Mouse (Mus musculus) erythroblast, embryonic 14.5 days (primary cell): ENCODE measurements around the gene Ncoa6. TPM values are rescaled to one million over a fixed set of nuclear protein-coding genes. Genes with fewer than 3 reads are reported as not detected.

Experiments used
- H3K27me3 ChIP-seq: 2 replicates; pipeline ENCODE4 v1.6.1; 2012; ENCODE audit warnings: inconsistent platforms; ENCODE audit not compliant: control insufficient read depth
- H3K36me3 ChIP-seq: 2 replicates; pipeline ENCODE4 v1.6.1; 2012; ENCODE audit warnings: mild to moderate bottlenecking, inconsistent platforms; ENCODE audit not compliant: control insufficient read depth
- H3K4me1 ChIP-seq: 2 replicates; pipeline ENCODE4 v1.6.1; 2012; ENCODE audit warnings: inconsistent platforms; ENCODE audit not compliant: control insufficient read depth
- H3K4me3 ChIP-seq: replicated peaks from 2 replicates; pipeline ENCODE3; 2012; ENCODE audit warnings: moderate library complexity, mild to moderate bottlenecking, inconsistent platforms
- H3K9me3 ChIP-seq: 2 replicates; pipeline ENCODE4 v1.6.1; 2012; ENCODE audit warnings: low read length, inconsistent platforms, mixed read lengths; ENCODE audit not compliant: control insufficient read depth
- GATA1 ChIP-seq: IDR thresholded peaks from 2 replicates; pipeline ENCODE4 v1.6.1; 2012; ENCODE audit warnings: low read length, inconsistent platforms, mixed read lengths
- TAL1 ChIP-seq: IDR thresholded peaks from 3 replicates; pipeline ENCODE4 v1.6.1; 2012; ENCODE audit warnings: low read length, inconsistent platforms, mixed read lengths
- polyA plus RNA-seq: library from polyadenylated mRNA; stranded (reverse); fragments of >175 nt; gene quantifications from 2 replicates; pipeline ENCODE4 v1.2.3, GENCODE M21; 2012

Gene Ncoa6
- polyA plus RNA-seq: 0.63 and 0.81 TPM in 2 replicates

- no peak for TF ChIP-seq TAL1
- TF ChIP-seq GATA1: no peak
- no peaks in the 10 kb centered on the region for H3K9me3 ChIP-seq
- H3K4me3 ChIP-seq: peak within 1 kb of the TSS; percentile 91
- H3K27me3 ChIP-seq: no peaks in the 10 kb centered on the region; the same call in 1 of the 2 replicates
- H3K4me1 ChIP-seq: peaks cover 34% of the 10 kb centered on the region
- H3K36me3 ChIP-seq: no peaks in the 10 kb centered on the region
Measured at GRCm38 (mm10) chr2:155473570-155474088, at the start of gene Ncoa6. Gene Ncoa6 (minus strand): TSS chr2:155473894.

DNA sequence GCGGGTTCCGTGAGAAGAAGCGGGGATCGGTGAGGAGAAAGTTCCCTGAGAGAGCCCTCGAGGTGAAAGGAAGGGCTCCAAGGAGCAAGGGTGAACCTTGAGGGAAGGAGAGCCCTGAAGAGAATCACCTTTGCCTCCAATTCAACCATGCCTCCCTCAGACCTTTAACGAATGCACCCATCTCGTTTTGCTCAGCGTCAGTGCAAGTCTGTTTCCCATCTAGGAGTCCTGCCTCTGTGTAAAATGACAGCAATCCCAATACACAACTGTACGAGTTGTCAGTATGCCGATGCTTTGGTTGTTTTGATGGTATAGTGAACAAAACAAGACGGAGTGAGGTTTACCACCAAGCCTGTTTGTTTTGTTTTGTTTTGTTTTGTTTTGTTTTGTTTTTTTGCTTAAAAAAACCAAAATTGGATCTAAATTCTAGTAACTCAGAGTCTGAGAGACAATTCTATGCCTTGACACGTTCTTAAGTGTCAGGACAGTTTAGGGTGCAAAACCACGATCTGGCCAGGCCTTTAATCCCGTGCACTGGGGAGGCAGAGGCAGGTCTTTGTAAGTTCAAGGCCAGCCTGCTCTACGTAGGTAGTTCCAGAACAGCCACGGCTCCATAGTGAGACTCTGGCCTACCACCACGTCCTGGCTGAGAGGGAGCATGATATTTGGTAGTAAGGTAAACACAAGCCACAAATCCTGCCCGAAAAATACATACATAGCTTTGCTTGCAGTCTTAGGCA lies 45.0 kb upstream of the Ncoa6 start:
- Histone ChIP-seq H3K9me3 (no peaks in the 10 kb centered on the region), H3K36me3 (peaks cover 7% of the 10 kb centered on the region), H3K4me1 (peaks cover 40% of the 10 kb centered on the region), H3K27me3 (peaks cover 30% of the 10 kb centered on the region), H3K4me3 (peak overlapping the region; percentile 86)
- TF ChIP-seq TAL1 (no peak), GATA1 (no peak)

GRCm38 (mm10) chr2:155517455-155518423 lies 44.0 kb upstream of the Ncoa6 start, which contains the start of the genes Acss2 and Ggt7:
Gene Acss2 (plus strand): TSS chr2:155517948.
Gene Ggt7 (minus strand): TSS chr2:155518237.
- TF ChIP-seq TAL1 (no peak), GATA1 (no peak)
- H3K4me3 ChIP-seq: peak within 1 kb of the TSS; percentile 86
- peaks cover 2% of the 10 kb centered on the region for H3K36me3 ChIP-seq
- H3K4me1 ChIP-seq: peaks cover 34% of the 10 kb centered on the region
- H3K9me3 ChIP-seq: no peaks in the 10 kb centered on the region
- H3K27me3 ChIP-seq: peaks cover 39% of the 10 kb centered on the region

- TF ChIP-seq TAL1 (no peak), GATA1 (no peak)
- H3K27me3 ChIP-seq: peaks cover 42% of the 10 kb centered on the region
- H3K36me3 ChIP-seq: no peaks in the 10 kb centered on the region
- H3K4me3 ChIP-seq: no peak overlapping the region
- peaks cover 33% of the 10 kb centered on the region for H3K4me1 ChIP-seq
- H3K9me3 ChIP-seq: no peaks in the 10 kb centered on the region
Measured at GRCm38 (mm10) chr2:155515941-155516340, 42.2 kb upstream of the Ncoa6 start.

DNA sequence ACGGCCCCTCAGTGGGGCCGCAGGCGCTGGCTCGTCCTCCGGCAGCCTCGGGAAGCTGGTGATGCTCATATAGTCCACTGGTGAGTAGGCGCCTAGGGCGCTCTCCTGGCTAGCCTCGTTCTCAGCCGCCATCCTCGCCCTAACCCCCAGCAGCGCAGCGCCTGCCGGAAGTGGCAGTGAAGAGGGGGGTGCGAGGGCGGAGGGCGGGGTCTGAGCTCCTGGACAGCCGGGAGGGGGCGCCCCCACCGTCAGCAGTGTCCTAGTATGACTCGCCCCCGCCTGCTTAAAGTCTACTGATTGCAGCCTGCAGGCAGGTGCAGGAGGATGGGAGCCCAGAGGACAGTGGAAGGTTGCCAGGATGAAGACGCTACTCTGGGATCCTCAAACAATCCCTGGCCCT lies 41.0 kb upstream of the Ncoa6 start:
- peaks cover 26% of the 10 kb centered on the region for H3K4me1 ChIP-seq
- H3K4me3 ChIP-seq: no peak overlapping the region
- no peaks in the 10 kb centered on the region for H3K9me3 ChIP-seq
- no peaks in the 10 kb centered on the region for H3K36me3 ChIP-seq
- no peak for TF ChIP-seq TAL1
- peaks cover 43% of the 10 kb centered on the region for H3K27me3 ChIP-seq

DNA sequence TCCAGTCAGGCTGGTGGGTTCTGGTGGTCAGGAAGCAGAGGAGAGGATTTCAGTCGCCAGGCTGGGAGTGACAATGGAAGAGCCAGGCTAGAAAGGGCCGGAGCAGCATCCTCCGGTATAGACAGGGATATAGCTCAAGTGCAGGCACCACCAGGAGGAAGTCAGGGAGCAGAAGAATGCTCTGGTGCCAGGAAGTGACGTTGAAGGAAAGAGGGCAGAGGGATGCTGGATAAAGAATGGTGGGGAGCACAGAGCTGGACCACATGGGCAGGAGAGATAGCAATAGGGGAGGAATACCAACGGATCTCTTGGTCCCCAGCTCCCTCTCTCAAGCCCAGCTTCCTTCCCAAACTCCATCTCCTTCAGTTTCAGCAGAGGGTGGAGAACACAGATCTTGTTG lies 39.8 kb upstream of the Ncoa6 start:
- TF ChIP-seq GATA1 (no peak), TAL1 (no peak)
- no peaks in the 10 kb centered on the region for H3K36me3 ChIP-seq
- no peak overlapping the region for H3K4me3 ChIP-seq
- peaks cover 43% of the 10 kb centered on the region for H3K27me3 ChIP-seq
- no peaks in the 10 kb centered on the region for H3K9me3 ChIP-seq
- H3K4me1 ChIP-seq: peaks cover 18% of the 10 kb centered on the region

- H3K36me3 ChIP-seq: no peaks in the 10 kb centered on the region
- TF ChIP-seq GATA1 (no peak), TAL1 (no peak)
- no peak overlapping the region for H3K4me3 ChIP-seq
- H3K27me3 ChIP-seq: peaks cover 43% of the 10 kb centered on the region
- no peaks in the 10 kb centered on the region for H3K9me3 ChIP-seq
- H3K4me1 ChIP-seq: peaks cover 13% of the 10 kb centered on the region
Measured at GRCm38 (mm10) chr2:155512479-155512878, 38.8 kb upstream of the Ncoa6 start.

DNA sequence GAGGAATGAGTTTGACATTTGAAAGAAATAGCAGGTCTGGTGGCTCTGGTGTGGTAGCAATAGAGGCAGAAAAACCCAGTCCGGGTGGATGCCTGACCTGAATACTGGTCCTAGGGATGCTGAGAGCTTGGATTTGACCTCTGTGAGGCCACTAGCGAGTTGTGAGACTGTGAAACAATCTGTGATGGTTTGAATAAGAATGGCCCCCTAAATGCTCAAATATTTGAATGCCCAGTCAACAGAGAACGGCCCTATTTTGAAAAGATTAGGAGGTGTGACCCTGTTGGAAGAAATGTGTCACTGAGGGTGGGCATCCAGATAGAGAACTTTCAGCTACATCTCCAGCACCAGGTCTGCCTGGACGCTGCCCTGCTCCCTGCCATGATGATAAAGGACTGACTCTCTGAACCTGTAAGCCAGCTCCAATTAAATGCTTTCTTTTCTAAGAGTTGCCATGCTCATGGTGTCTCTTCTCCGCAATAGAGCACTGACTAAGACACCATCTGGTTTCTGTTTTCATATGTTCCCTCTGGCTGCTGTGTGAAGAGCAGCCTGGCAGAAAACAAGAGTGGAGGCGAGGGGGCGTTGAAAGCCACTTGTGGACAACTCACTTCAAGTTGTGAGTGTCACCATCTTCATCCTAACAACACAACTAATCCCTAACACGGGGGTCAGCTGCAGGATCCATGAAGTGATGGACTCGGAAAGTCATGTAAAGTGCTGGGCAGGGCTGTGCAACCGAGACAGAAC lies 34.2 kb upstream of the Ncoa6 start:
- Histone ChIP-seq H3K4me1 (no peaks in the 10 kb centered on the region), H3K4me3 (no peak overlapping the region), H3K9me3 (no peaks in the 10 kb centered on the region), H3K36me3 (no peaks in the 10 kb centered on the region), H3K27me3 (peaks cover 10% of the 10 kb centered on the region)
- no peak for TF ChIP-seq TAL1
- TF ChIP-seq GATA1: no peak
